Mouse (Mus musculus): ENCODE measurements around the gene Sumf1.

Sumf1 gene

GRCm38 (mm10) chr6:108098846-108099217 is 86.5 kb downstream of the Sumf1 start:
- intact Hi-C loops (cut with DNase I) = loop anchor here (2.0 to 10.0 kb wide), 3 partner anchors 243 to 636 kb away; no protein-coding TSS in a partner anchor

GRCm38 (mm10) chr6:108098171-108098845 is 87.1 kb downstream of the Sumf1 start:
- intact Hi-C loops (cut with DNase I) = loop anchor here (2.0 to 10.0 kb wide), 3 partner anchors 244 to 636 kb away; no protein-coding TSS in a partner anchor

DNA sequence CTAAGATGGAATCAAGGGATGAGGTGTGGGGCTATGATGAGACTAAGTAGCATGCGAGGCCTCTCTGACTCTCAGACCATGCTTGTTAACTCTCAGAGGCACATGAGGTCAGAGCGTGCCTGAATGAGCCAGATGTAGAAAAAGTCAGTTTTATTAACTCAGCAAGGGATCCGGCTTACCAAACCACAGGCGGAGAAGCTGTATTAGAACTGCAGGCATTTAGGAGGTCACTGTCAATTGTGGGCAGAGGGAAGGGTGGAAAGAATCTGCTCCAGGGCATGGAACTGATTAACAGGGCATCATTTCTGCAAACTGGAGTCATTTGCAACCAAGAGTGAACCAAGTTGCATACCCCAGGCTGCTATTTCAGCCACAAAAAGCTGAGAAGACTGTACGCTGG is 89.9 kb downstream of the Sumf1 start:
- intact Hi-C loops (cut with DNase I) = loop anchor here (5.0 to 10.0 kb wide), 2 partner anchors 247 to 639 kb away; no protein-coding TSS in a partner anchor

- intact Hi-C loops (cut with DNase I) = loop anchor here (10.0 kb wide), 1 partner anchor 641 kb away; no protein-coding TSS in a partner anchor
Measured at GRCm38 (mm10) chr6:108093449-108093848, 91.9 kb downstream of the Sumf1 start.

GRCm38 (mm10) chr6:108092646-108093045 is 92.7 kb downstream of the Sumf1 start:
- intact Hi-C loops (cut with DNase I) = loop anchor here (10.0 kb wide), 1 partner anchor 642 kb away; no protein-coding TSS in a partner anchor

GRCm38 (mm10) chr6:108091296-108091695 is 94.1 kb downstream of the Sumf1 start:
- intact Hi-C loops (cut with DNase I) = loop anchor here (10.0 kb wide), 1 partner anchor 644 kb away; no protein-coding TSS in a partner anchor

DNA sequence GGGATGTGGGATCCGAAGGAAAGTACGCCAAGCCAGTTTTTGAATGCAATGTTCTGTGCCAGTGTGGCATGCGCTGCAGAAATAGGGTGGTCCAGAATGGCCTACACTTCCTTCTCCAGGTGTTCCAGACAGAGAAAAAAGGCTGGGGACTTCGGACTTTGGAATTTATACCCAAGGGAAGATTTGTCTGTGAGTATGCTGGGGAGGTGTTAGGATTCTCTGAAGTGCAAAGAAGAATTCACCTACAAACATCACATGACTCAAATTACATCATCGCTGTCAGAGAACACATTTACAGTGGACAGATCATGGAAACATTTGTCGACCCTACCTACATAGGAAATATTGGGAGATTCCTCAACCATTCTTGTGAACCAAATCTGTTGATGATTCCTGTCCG is 109.5 kb downstream of the Sumf1 start:
- intact Hi-C loops (cut with DNase I) = no loop called here

GRCm38 (mm10) chr6:108074624-108075023 is 110.8 kb downstream of the Sumf1 start:
- intact Hi-C loops (cut with DNase I) = no loop called here

DNA sequence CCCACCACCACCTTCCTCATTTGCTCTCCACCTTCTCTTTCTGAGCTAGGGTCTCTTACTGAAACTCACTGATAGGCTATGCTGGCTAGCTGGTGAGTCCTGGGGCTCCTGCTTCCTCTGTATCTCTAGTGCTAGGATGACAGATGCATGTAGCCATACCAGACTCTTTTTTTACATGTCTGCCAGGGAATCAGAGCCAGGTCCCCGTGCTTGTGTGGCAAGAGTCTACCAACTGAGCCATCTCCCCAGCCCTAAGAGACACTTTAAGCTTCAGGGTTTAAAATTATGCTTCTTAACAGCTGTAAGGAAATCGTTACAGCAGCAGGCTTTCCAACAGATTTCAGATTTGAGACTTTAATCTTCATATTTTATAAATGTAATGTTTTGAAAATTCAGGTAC is 111.5 kb downstream of the Sumf1 start:
- intact Hi-C loops (cut with DNase I) = no loop called here

DNA sequence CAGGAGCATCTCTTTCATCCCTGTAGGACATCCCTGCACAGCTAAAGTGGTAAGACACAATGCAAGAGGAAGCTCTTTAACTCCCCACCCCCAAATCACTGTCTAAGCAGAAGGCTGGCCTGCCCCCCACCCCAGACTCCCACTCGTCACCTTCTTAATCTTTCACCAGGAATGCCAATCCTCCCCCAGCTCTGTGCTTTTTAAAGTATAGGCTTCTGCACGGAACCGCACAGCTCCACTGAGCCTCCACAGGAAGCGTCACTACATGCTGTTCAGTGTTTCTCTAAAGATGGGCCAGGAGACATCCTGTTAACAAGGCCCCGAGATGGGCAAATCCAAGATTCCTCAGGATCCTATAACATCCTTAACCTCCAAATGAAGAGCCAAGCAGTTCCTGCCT is 112.3 kb downstream of the Sumf1 start:
- intact Hi-C loops (cut with DNase I) = no loop called here

DNA sequence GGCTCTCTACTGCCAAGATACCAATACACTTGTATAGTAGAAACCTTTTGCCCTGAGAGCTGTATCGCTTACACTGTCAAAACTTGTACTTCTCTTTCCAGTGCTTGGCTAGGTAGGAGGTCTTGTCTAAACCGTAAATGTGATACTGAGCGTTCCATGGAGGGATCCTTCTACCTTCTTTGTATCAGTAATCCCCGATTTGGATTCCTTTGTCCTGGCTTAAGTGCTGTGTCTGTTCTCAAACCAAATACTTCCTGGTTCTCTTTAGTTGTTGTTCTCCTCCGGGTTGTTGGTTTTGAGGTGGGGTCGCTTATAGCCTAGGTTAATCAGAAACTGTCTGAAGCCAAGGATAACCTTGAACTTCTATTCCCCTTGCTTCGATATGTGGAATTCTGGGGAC is 114.4 kb downstream of the Sumf1 start:
- intact Hi-C loops (cut with DNase I) = no loop called here

DNA sequence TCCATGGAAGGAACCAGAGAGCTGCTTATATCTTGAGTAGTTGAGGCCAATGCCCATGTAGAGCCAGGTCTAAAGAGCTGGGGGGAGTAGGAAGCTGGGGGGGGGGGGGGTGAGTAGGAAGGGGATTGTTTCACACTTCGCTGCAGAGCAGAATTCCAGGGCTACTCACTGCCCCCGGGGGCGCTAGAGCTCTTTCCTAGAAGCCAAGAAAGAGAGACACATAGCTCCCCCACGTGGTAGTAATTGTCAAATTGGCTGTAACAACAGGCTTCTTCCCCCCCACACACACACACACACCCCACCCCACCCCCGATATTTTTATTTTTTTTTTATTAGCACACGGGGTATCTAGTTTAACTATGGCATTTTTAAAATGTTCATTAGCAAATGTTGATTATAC is 119.8 kb downstream of the Sumf1 start:
- intact Hi-C loops (cut with DNase I) = no loop called here

GRCm38 (mm10) chr6:108064918-108065526 is 120.4 kb downstream of the Sumf1 start, which contains the start of gene Setmar:
Gene Setmar (plus strand): TSS chr6:108065045.
- intact Hi-C loops (cut with DNase I) = no loop called here

DNA sequence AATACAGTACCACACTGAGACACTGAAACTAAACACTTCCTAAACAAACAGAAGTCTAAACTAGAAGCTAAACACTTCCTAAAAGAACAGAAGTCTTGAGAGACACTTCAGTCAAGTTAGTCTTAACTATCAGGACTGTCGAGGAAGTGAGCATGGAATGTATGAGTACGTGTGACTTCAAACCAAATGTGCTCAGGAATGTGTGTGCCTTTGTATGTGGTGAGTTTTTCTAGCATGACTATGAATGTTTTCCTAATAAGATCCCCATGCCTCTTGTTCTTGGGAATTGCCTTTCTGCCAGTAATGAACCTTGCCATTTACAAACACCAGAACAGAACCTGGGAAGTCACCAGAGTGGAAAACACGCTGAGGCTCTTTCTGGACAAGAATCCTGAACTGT is 124.3 kb downstream of the Sumf1 start:
- intact Hi-C loops (cut with DNase I) = no loop called here

- intact Hi-C loops (cut with DNase I) = loop anchor here (5.0 kb wide), 1 partner anchor 1256 kb away; the partner anchor contains the start of gene Crbn
Measured at GRCm38 (mm10) chr6:108058066-108058465, 127.3 kb downstream of the Sumf1 start.

GRCm38 (mm10) chr6:108057353-108057752 is 128.0 kb downstream of the Sumf1 start:
- intact Hi-C loops (cut with DNase I) = loop anchor here (5.0 kb wide), 1 partner anchor 1255 kb away; the partner anchor contains the start of gene Crbn
